9 mouse cellular contexts compared by ENCODE assay signal in the genomic region with DNA sequence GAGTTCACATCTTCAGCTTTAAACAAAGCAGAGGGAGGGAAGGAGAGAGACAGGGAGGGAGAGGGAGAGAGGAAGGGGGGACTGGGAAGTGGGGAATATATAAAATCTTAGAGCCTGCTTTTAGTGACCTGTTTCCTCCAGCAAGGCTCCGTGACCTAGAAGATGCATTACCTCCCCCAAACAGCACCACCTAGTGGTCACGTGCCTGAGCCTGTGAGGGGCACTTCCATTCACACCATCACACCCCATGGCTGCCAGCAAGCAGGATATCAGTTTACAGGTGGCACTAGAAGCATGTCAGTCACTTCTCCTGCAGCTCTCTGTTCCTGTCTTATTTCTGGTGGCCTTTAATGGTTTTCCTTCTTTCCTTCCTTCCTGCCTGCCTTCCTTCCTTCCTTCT.
DNase-seq lines count a peak whose midpoint lies in the region; TF ChIP-seq lines count a peak whose summit lies in the region.
"Had no signal": no experiment of that assay in that cellular context is flagged by ENCODE, and none has a peak within 500 bp of the region (broad histone marks: within the 10 kb centered on the region; RNA-seq: fewer than 3 reads in every experiment).

No protein-coding gene starts in this region.

- no peak overlapping the region for H3K27ac ChIP-seq in testis, adult 2 months (ENCODE audit: control insufficient read depth, insufficient read depth, low read depth, low read length)
- H3K27ac ChIP-seq: limb, embryonic 15.5 days had no signal

- H3K27me3 ChIP-seq in testis, adult 2 months (ENCODE audit: control insufficient read depth, insufficient read depth, low read length) = no peaks in the 10 kb centered on the region
- H3K27me3 ChIP-seq: limb, embryonic 15.5 days had no signal

- no peak for TF ChIP-seq POLR2A in testis, adult 2 months (IDR thresholded peaks at IDR 0.05; ENCODE audit: control insufficient read depth, low read depth, low read length)

- H3K4me3 ChIP-seq in testis, adult 2 months (ENCODE audit: control insufficient read depth, low read depth, low read length) = no peak overlapping the region
- H3K4me3 ChIP-seq: limb, embryonic 15.5 days had no signal

- no peaks in the 10 kb centered on the region for H3K36me3 ChIP-seq in testis, adult 2 months (ENCODE audit: control insufficient read depth, insufficient read depth, low read length)

- TF ChIP-seq CTCF in testis, adult 2 months (IDR thresholded peaks at IDR 0.05; ENCODE audit: control insufficient read depth, insufficient read depth, insufficient replicate concordance, low read depth, low read length) = peak; percentile 66; the same call in 1 of the 2 replicates

- peak; percentile 32 to 41 for DNase-seq in cerebellum, postnatal 10 days
- DNase-seq in cerebellum, adult 18-20 months = no peak
- DNase-seq in testis, postnatal 10 days (ENCODE audit: low spot score) = no peak
- DNase-seq in lung, postnatal 4 days = peak; percentile 29 to 44
- DNase-seq in thymus, postnatal 4 days = peak; percentile 80
- DNase-seq in right cerebral cortex, postnatal 25 days = no peak
- no peak for DNase-seq in embryo, embryonic 11 days

- no peaks in the 10 kb centered on the region; the same call in 1 of the 2 replicates for H3K4me1 ChIP-seq in testis, adult 2 months (ENCODE audit: control insufficient read depth, insufficient read depth, low read length)

Comparison
In these comparisons a context has a peak if more than half of its experiments do, and no peak if none do; other contexts are left out.
1. DNase-seq: peak in cerebellum, postnatal 10 days (2 of 2), lung, postnatal 4 days (2 of 2) and thymus, postnatal 4 days (single experiment); none in cerebellum, adult 18-20 months (0 of 2), testis, postnatal 10 days (single experiment), right cerebral cortex, postnatal 25 days (single experiment) and embryo, embryonic 11 days (single experiment).